ENCODE assay signal across 14 mouse cellular contexts in the genomic region with DNA sequence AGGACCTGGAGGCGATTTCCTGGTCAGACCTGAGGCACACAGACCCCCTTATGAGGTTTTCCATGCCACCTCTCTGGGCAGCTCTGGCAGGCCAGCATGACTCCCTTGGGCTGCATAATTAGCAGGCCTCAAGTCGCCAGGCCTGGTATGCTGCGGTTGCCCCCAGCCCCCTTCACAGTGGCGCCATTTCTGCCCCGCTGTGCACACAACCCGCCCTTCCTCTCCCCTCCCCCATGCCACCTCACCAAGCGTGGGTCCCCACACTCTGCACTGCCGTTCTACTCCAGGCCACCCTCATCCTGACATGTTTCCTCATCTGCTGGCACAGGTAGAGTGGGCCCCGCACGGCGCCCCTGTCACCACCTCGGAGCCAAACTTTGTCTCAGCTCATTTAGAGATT.
DNase-seq lines count a peak whose midpoint lies in the region; ATAC-seq and TF ChIP-seq lines count a peak whose summit lies in the region.
"Had no signal": no experiment of that assay in that cellular context is flagged by ENCODE, and none has a peak within 500 bp of the region (broad histone marks: within the 10 kb centered on the region; RNA-seq: fewer than 3 reads in every experiment).

No protein-coding gene starts in this region.

- H3K9ac ChIP-seq in kidney, embryonic 16.5 days (replicated peaks; ENCODE audit: low read length), result no peak overlapping the region
- H3K9ac ChIP-seq in kidney, embryonic 14.5 days (ENCODE audit: low read depth, low read length), result no peak overlapping the region
- no peak overlapping the region for H3K9ac ChIP-seq in forebrain, embryonic 16.5 days (replicated peaks; ENCODE audit: low read depth, low read length)
- no peak overlapping the region for H3K9ac ChIP-seq in midbrain, embryonic 15.5 days
- H3K9ac ChIP-seq: liver, embryonic 13.5 days had no signal

- H3K4me3 ChIP-seq in kidney, embryonic 16.5 days (ENCODE audit: low read length), result no peak overlapping the region
- no peak overlapping the region for H3K4me3 ChIP-seq in kidney, embryonic 14.5 days (ENCODE audit: low read length)
- H3K4me3 ChIP-seq in forebrain, embryonic 16.5 days (replicated peaks; ENCODE audit: low read length), result no peak overlapping the region
- no peak overlapping the region for H3K4me3 ChIP-seq in midbrain, embryonic 15.5 days
- H3K4me3 ChIP-seq: liver, embryonic 13.5 days had no signal

- no peaks in the 10 kb centered on the region for H3K27me3 ChIP-seq in kidney, embryonic 16.5 days (ENCODE audit: insufficient read depth, low read length)
- no peaks in the 10 kb centered on the region for H3K27me3 ChIP-seq in kidney, embryonic 14.5 days (ENCODE audit: control insufficient read depth, insufficient read depth, low read length)
- H3K27me3 ChIP-seq in forebrain, embryonic 16.5 days (replicated peaks; ENCODE audit: control insufficient read depth, insufficient read depth, low read length), result no peaks in the 10 kb centered on the region
- no peaks in the 10 kb centered on the region for H3K27me3 ChIP-seq in midbrain, embryonic 15.5 days (replicated peaks)
- H3K27me3 ChIP-seq: CH12.LX; liver, embryonic 13.5 days had no signal

- H3K27ac ChIP-seq in kidney, embryonic 16.5 days (ENCODE audit: low read length), result no peak overlapping the region
- no peak overlapping the region for H3K27ac ChIP-seq in kidney, embryonic 14.5 days (ENCODE audit: low read depth, low read length)
- H3K27ac ChIP-seq in forebrain, embryonic 16.5 days (ENCODE audit: low read length), result no peak overlapping the region; the same call in 1 of the 2 replicates
- H3K27ac ChIP-seq in midbrain, embryonic 15.5 days, result no peak overlapping the region; the same call in 1 of the 2 replicates
- H3K27ac ChIP-seq: liver, embryonic 13.5 days had no signal

- 49% methylated on average over 12 of the region's 12 CpGs for WGBS in kidney, embryonic 16.5 days
- WGBS in kidney, embryonic 14.5 days, result 45% methylated on average over 12 of the region's 12 CpGs
- WGBS in forebrain, embryonic 16.5 days, result 19% methylated on average over 12 of the region's 12 CpGs
- WGBS in midbrain, embryonic 15.5 days, result 43% methylated on average over 12 of the region's 12 CpGs

- peak; percentile 48 for DNase-seq in brain, embryonic 14.5 days (ENCODE audit: low read depth)
- no peak for DNase-seq in right cerebral cortex, postnatal 36 days (ENCODE audit: low spot score in 2 of 2)
- DNase-seq: adrenal gland, adult 2 months; cerebellum, adult 11-12 months; heart, postnatal 10 days; liver, embryonic 13.5 days; right cerebral cortex, postnatal 4 days; thymus, adult 2 months had no signal

- no peak for TF ChIP-seq POLR2A in brain, embryonic 14.5 days (IDR thresholded peaks at IDR 0.05; ENCODE audit: borderline replicate concordance, extremely low read depth, insufficient read depth, insufficient read length, poor library complexity, severe bottlenecking)

- H3K36me3 ChIP-seq in kidney, embryonic 16.5 days (ENCODE audit: insufficient read depth, low read length), result no peaks in the 10 kb centered on the region; the same call in 1 of the 2 replicates
- no peaks in the 10 kb centered on the region for H3K36me3 ChIP-seq in kidney, embryonic 14.5 days (ENCODE audit: control insufficient read depth, insufficient read depth, low read length)
- no peaks in the 10 kb centered on the region for H3K36me3 ChIP-seq in forebrain, embryonic 16.5 days (ENCODE audit: control insufficient read depth, insufficient read depth)
- H3K36me3 ChIP-seq in midbrain, embryonic 15.5 days (replicated peaks), result no peaks in the 10 kb centered on the region
- H3K36me3 ChIP-seq: liver, embryonic 13.5 days had no signal

- 0 out of 2 replicates have a peak, but pooled peaks have one; percentile 42 for ATAC-seq in kidney, embryonic 16.5 days (ENCODE audit: low FRiP score, low TSS enrichment)
- ATAC-seq in kidney, embryonic 14.5 days (ENCODE audit: low FRiP score, low TSS enrichment), result no peak
- ATAC-seq in forebrain, embryonic 16.5 days, result peak; percentile 24; the same call in 1 of the 2 replicates
- 0 out of 2 replicates have a peak, but pooled peaks have one; percentile 45 for ATAC-seq in midbrain, embryonic 15.5 days (replicated peaks)
- ATAC-seq in erythroblast, adult 5-6 weeks (replicated peaks; ENCODE audit: low FRiP score, poor library complexity, severe bottlenecking), result no peak

- TF ChIP-seq CTCF in brain, embryonic 14.5 days (IDR thresholded peaks at IDR 0.05; ENCODE audit: borderline replicate concordance, extremely low read depth, insufficient read depth, insufficient read length), result no peak

- H3K4me1 ChIP-seq in kidney, embryonic 16.5 days (ENCODE audit: insufficient read depth, low read length), result peaks cover 5% of the 10 kb centered on the region
- peaks cover 10% of the 10 kb centered on the region for H3K4me1 ChIP-seq in kidney, embryonic 14.5 days (ENCODE audit: control insufficient read depth, insufficient read depth, low read length)
- H3K4me1 ChIP-seq in forebrain, embryonic 16.5 days (replicated peaks; ENCODE audit: control insufficient read depth, insufficient read depth, low read length), result peaks cover 31% of the 10 kb centered on the region
- H3K4me1 ChIP-seq in midbrain, embryonic 15.5 days, result peaks cover 18% of the 10 kb centered on the region
- H3K4me1 ChIP-seq: liver, embryonic 13.5 days had no signal

- H3K4me2 ChIP-seq in kidney, embryonic 16.5 days (replicated peaks; ENCODE audit: low read depth, low read length), result no peak overlapping the region
- H3K4me2 ChIP-seq in kidney, embryonic 14.5 days (replicated peaks; ENCODE audit: low read depth, low read length), result no peak overlapping the region
- no peak overlapping the region; the same call in 1 of the 2 replicates for H3K4me2 ChIP-seq in forebrain, embryonic 16.5 days (ENCODE audit: low read length)
- no peak overlapping the region for H3K4me2 ChIP-seq in midbrain, embryonic 15.5 days
- H3K4me2 ChIP-seq: liver, embryonic 13.5 days had no signal

- H3K9me3 ChIP-seq in kidney, embryonic 16.5 days (ENCODE audit: low read length), result peaks cover 5% of the 10 kb centered on the region; the same call in 1 of the 2 replicates
- H3K9me3 ChIP-seq in kidney, embryonic 14.5 days (ENCODE audit: control insufficient read depth, low read length), result no peaks in the 10 kb centered on the region
- H3K9me3 ChIP-seq in forebrain, embryonic 16.5 days (ENCODE audit: control insufficient read depth, low read length), result no peaks in the 10 kb centered on the region
- no peaks in the 10 kb centered on the region for H3K9me3 ChIP-seq in midbrain, embryonic 15.5 days
- H3K9me3 ChIP-seq: liver, embryonic 13.5 days had no signal

Comparison
In these comparisons a context has a peak if more than half of its experiments do, and no peak if none do; other contexts are left out.
1. ATAC-seq: peak in kidney, embryonic 16.5 days (single experiment), forebrain, embryonic 16.5 days (single experiment) and midbrain, embryonic 15.5 days (single experiment); none in kidney, embryonic 14.5 days (single experiment) and erythroblast, adult 5-6 weeks (single experiment).